Mouse (Mus musculus) embryonic facial prominence, embryonic 14.5 days (tissue): Measurements from ENCODE around the gene Rcn3. TPM values are rescaled to one million over a fixed set of nuclear protein-coding genes. Genes with fewer than 3 reads are reported as not detected.

Experiments
- ATAC-seq: fragments of 200-750 bp; cut with Nextera tagmentation; 2 replicates; pipeline ENCODE4 v1.8.0; 2017; ENCODE audit warnings: low read depth, moderate number of reproducible peaks, moderate TSS enrichment
- DNase-seq: peaks from one replicate; pipeline ENCODE4 v3.0.0-alpha.2; 2015; ENCODE audit warnings: low spot score
- H3K27ac ChIP-seq: fragments of 300-500 bp; sonication (generic); replicated peaks from 2 replicates; pipeline ENCODE4 v1.5.1; 2014; ENCODE audit warnings: low read depth, mild to moderate bottlenecking, low read length, moderate library complexity
- H3K27me3 ChIP-seq: fragments of 300-500 bp; sonication (generic); replicated peaks from 2 replicates; pipeline ENCODE4 v1.6.1; 2014; ENCODE audit warnings: low read length; ENCODE audit not compliant: control insufficient read depth, insufficient read depth
- H3K36me3 ChIP-seq: fragments of 300-500 bp; sonication (generic); 2 replicates; pipeline ENCODE4 v1.6.1; 2014; ENCODE audit warnings: low read length, mixed read lengths; ENCODE audit not compliant: control insufficient read depth, insufficient read depth
- H3K4me1 ChIP-seq: fragments of 300-500 bp; sonication (generic); 2 replicates; pipeline ENCODE4 v1.6.1; 2014; ENCODE audit warnings: antibody characterized with exemption, low read length; ENCODE audit not compliant: control insufficient read depth, insufficient read depth
- H3K4me2 ChIP-seq: fragments of 300-500 bp; sonication (generic); 2 replicates; pipeline ENCODE4 v1.6.1; 2014; ENCODE audit warnings: low read depth, mild to moderate bottlenecking, low read length, moderate library complexity, mixed read lengths
- H3K4me3 ChIP-seq: fragments of 300-500 bp; sonication (generic); 2 replicates; pipeline ENCODE4 v1.5.1; 2014; ENCODE audit warnings: low read depth, mild to moderate bottlenecking, low read length
- H3K9ac ChIP-seq: fragments of 300-500 bp; sonication (generic); 2 replicates; pipeline ENCODE4 v1.6.1; 2014; ENCODE audit warnings: low read depth, mild to moderate bottlenecking, low read length, moderate library complexity, mixed read lengths
- H3K9me3 ChIP-seq: fragments of 300-500 bp; sonication (generic); 2 replicates; pipeline ENCODE4 v1.6.1; 2016; ENCODE audit warnings: low read length; ENCODE audit not compliant: control insufficient read depth
- WGBS: fragments of 180-500 bp; shearing (Covaris S2); extraction: QIAGEN DNeasy Blood & Tissue Kit; methylation state at CpG from one replicate; pipeline ENCODE4 v1.1.7; 2014; 5-methylcytosine and 5-hydroxymethylcytosine counted together
- polyA plus RNA-seq: library from polyadenylated mRNA; unstranded; fragments of >200 nt; fragmentation: Nextera tagmentation; extraction: Ambion mirVana; gene quantifications from 2 replicates; pipeline ENCODE4 v1.2.1, GENCODE M21; 2014

Gene Rcn3
- polyA plus RNA-seq, 1 experiment from 2014 or later = 592 TPM

DNA sequence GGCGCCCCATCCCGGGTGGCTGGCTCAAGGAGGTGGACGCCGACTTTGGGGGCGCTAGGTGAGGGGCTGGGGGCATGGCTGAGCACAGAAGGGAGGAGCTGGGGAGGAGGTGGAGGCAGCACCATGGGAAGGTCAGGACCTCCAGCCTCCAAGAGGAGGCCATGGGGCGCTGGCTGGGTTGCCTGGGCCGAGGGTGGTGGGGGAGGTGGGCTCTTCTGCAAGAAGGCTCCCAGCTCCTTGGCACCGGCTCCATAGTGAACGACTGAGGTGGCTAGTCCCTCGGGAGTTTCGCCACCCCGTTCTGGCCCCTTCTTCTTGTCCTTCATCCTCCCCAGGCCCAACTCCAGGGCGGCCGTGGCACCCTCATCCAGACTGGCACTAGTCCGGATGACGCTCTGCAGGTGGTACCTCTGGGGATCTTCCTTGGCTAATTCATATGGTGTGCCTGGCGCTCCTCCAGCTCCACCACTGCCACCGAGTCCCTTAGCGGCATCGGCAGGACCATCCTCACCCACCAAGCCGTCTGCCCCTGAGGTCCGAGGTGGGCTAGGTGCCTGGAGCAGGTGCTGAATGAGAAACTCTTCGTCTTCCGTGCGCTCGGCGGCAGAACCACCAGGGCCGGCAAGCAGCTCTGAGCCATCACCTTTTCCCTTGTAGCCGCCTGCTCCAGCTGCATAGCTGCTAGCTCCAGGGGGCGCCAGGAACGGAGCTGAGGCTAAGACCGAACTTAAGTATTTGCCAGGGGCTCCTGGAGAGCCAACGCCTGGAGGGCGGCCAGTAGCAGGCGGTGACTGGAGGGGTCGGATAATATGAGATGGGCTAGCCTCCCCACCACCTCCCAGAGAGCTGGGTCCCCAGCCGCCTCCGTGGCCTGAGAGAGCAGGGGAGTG, 43.8 kb downstream of the Rcn3 start:
- H3K27me3 ChIP-seq = no peaks in the 10 kb centered on the region
- 92% methylated on average over 31 of the region's 38 CpGs for WGBS
- DNase-seq (no peak), ATAC-seq (no peak)
- no peaks in the 10 kb centered on the region for H3K4me1 ChIP-seq
- H3K4me2 ChIP-seq = no peak overlapping the region
- no peak overlapping the region for H3K27ac ChIP-seq
- H3K9ac ChIP-seq = no peak overlapping the region
- H3K9me3 ChIP-seq = no peaks in the 10 kb centered on the region
- no peak overlapping the region for H3K4me3 ChIP-seq
- peaks cover 75% of the 10 kb centered on the region for H3K36me3 ChIP-seq

GRCm38 (mm10) chr7:45047491-45047890, 44.5 kb downstream of the Rcn3 start:
- Histone ChIP-seq H3K4me1 (no peaks in the 10 kb centered on the region), H3K27me3 (no peaks in the 10 kb centered on the region), H3K9ac (no peak overlapping the region), H3K27ac (no peak overlapping the region), H3K36me3 (peaks cover 83% of the 10 kb centered on the region), H3K9me3 (no peaks in the 10 kb centered on the region), H3K4me3 (no peak overlapping the region), H3K4me2 (no peak overlapping the region)
- 95% methylated on average over 13 of the region's 14 CpGs for WGBS
- DNase-seq = no peak
- no peak for ATAC-seq

DNA sequence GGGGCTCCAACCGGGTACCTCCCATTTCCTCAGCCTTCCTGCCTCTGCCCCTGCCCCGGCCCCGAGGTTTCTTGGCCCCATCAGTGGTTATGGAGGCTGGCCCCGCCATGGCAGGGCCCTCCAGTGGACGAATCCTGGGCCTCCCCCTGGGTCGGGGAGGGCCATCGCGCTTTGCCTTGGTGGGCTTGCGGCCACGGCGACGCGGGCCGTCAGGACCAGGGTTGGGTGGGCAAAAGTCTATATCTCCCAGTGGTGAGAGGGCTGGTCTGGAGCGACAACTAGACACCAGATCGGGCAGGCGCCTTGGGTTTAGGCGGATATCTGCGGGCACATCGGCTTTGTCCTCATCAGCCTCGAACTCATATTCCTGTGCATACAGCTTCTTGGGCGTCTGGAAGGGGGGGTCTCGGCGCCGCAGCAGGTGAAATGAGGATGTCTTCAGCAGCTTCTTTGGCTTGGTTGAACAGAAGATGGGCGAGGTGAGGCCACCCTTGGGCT, 45.1 kb downstream of the Rcn3 start:
- no peak overlapping the region for H3K4me2 ChIP-seq
- DNase-seq (no peak), ATAC-seq (no peak)
- H3K27me3 ChIP-seq = no peaks in the 10 kb centered on the region
- no peak overlapping the region for H3K27ac ChIP-seq
- no peak overlapping the region for H3K9ac ChIP-seq
- peaks cover 88% of the 10 kb centered on the region for H3K36me3 ChIP-seq
- WGBS = 96% methylated on average over 26 of the region's 26 CpGs
- no peak overlapping the region for H3K4me3 ChIP-seq
- no peaks in the 10 kb centered on the region for H3K4me1 ChIP-seq
- no peaks in the 10 kb centered on the region for H3K9me3 ChIP-seq

DNA sequence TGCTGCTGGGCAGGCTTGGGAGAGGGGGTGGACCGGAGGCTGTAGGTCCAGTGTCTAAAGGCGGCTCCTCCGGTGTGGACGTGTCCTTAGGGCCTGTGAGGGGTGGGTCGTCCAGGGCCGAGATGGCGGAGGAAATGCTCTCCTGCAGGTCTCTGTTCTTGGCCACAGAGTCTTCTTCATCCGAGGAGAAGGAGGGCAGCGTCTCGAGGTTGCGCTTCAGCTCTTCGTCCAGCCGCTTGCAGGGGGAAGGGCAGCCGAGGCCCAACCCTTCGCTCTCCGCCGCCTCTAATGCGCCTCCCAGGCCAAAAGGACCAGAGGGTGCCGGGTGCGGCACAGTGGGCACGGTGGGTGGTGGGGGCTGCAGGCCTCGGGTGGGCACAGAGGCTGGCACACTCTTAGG, 46.3 kb downstream of the Rcn3 start:
- Histone ChIP-seq H3K4me1 (no peaks in the 10 kb centered on the region), H3K36me3 (peaks cover 100% of the 10 kb centered on the region), H3K9me3 (no peaks in the 10 kb centered on the region), H3K4me2 (no peak overlapping the region), H3K27me3 (no peaks in the 10 kb centered on the region), H3K4me3 (no peak overlapping the region), H3K27ac (no peak overlapping the region), H3K9ac (no peak overlapping the region)
- 95% methylated on average over 22 of the region's 22 CpGs for WGBS
- ATAC-seq = no peak
- no peak for DNase-seq

DNA sequence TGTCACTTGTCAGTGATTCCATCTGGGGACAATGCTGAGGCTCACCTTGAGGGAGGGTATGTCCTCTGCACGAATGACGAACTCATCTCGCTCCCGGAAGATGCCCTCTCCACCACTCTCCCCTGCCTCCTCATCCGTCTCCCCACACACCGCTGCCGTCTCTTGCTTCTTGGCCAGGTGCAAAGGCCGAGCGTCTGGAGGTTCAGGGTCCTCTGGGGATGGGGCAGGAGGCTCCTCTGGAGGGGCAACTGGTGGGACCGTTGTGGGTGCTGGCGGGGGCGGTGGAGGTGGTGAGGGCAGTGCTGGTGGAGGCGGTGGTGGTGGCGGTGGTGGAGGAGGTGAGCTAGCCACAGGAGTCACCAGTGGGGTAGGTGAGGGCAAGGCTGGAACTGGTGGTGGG, 48.7 kb downstream of the Rcn3 start:
- ATAC-seq = no peak

DNA sequence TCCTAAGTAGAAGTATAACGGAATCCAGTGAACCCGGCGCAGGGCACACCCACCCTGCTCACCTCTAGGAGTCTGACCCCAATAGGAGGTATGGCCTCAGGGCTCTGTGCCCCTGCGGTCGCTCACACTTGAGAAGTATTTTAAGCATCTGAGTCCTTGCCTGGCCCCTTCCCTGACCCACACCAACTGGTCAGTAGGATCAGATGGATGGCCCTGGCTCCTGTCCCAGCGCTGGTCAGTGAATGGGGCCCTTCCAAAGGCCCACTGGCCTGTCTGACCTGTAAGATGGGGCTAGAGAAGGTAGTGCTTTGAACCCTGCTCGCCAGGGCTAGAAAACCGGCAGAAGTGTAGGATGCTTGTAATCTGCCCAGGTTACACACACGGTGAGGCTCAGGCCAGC, 51.2 kb downstream of the Rcn3 start:
- Histone ChIP-seq H3K36me3 (peaks cover 100% of the 10 kb centered on the region), H3K9me3 (no peaks in the 10 kb centered on the region), H3K4me2 (no peak overlapping the region), H3K9ac (no peak overlapping the region), H3K4me3 (no peak overlapping the region), H3K27ac (no peak overlapping the region), H3K4me1 (no peaks in the 10 kb centered on the region), H3K27me3 (no peaks in the 10 kb centered on the region)
- WGBS = 93% methylated on average over 9 of the region's 9 CpGs
- DNase-seq (no peak), ATAC-seq (no peak)

More for the DNA sequence above, 48.7 kb downstream of the Rcn3 start:
- Histone ChIP-seq H3K27ac (no peak overlapping the region), H3K9me3 (no peaks in the 10 kb centered on the region), H3K4me1 (no peaks in the 10 kb centered on the region), H3K9ac (no peak overlapping the region), H3K27me3 (no peaks in the 10 kb centered on the region), H3K36me3 (peaks cover 100% of the 10 kb centered on the region), H3K4me3 (no peak overlapping the region), H3K4me2 (no peak overlapping the region)
- 95% methylated on average over 13 of the region's 14 CpGs for WGBS
- DNase-seq = no peak

DNA sequence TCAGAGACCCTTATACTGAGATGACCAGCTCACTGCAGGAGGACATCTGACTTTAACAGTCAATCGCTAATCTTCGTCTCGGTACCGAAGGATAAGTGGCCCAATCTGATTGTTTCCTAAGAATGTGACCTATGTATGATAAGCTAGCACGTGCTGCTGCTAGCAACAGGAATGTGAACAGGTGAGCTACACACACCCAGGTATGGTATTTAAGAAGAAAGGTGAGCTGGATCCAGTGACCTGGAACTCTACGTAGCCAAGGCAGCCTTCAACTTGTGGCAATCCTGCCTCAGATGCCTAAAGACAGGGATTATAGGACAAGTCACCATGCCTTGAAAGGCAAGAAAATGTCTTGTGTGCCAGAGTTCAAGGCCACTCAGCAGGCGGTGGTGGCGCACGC, 53.6 kb downstream of the Rcn3 start:
- Histone ChIP-seq H3K27me3 (no peaks in the 10 kb centered on the region), H3K36me3 (peaks cover 100% of the 10 kb centered on the region), H3K4me3 (no peak overlapping the region), H3K4me2 (no peak overlapping the region), H3K9ac (no peak overlapping the region), H3K4me1 (no peaks in the 10 kb centered on the region), H3K9me3 (no peaks in the 10 kb centered on the region), H3K27ac (no peak overlapping the region)
- DNase-seq = no peak
- ATAC-seq = no peak
- WGBS = 94% methylated on average over 9 of the region's 9 CpGs

DNA sequence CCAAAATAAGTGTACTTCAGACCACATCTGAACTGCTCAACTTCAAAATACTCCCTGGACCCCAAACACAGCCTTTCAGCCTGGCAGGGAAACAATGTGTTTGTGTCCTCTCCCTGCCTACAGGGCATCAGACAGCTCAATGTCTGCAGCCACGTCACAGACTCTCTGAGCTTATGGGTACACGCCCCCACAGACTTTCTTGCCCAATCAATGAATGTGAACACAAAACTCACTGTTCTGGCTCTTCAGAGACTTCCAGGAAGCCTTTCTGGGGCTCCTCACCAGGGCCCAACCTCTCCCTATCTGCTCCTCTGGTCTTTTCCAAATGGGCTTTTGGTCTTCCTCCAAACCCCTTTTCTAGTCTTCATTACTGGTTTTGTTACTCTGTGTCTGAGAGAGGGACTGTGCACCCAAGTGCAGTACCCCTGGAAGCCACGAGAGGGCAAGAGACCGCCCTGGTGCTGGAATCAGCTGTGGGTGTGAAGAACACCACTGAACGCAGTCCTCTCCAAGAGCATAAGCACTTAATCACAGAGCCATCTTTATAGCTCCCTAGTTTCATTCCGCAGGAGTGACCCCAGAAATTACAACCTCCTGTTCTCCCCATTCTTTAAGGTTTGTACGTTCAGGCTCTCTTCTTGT, 54.2 kb downstream of the Rcn3 start:
- DNase-seq (no peak), ATAC-seq (no peak)
- H3K9me3 ChIP-seq = no peaks in the 10 kb centered on the region
- no peak overlapping the region for H3K4me2 ChIP-seq
- no peak overlapping the region for H3K4me3 ChIP-seq
- WGBS = 75% methylated on average over 7 of the region's 7 CpGs
- H3K27ac ChIP-seq = no peak overlapping the region
- no peaks in the 10 kb centered on the region for H3K27me3 ChIP-seq
- H3K9ac ChIP-seq = no peak overlapping the region
- no peaks in the 10 kb centered on the region for H3K4me1 ChIP-seq
- peaks cover 100% of the 10 kb centered on the region for H3K36me3 ChIP-seq
